In the genomic region with DNA sequence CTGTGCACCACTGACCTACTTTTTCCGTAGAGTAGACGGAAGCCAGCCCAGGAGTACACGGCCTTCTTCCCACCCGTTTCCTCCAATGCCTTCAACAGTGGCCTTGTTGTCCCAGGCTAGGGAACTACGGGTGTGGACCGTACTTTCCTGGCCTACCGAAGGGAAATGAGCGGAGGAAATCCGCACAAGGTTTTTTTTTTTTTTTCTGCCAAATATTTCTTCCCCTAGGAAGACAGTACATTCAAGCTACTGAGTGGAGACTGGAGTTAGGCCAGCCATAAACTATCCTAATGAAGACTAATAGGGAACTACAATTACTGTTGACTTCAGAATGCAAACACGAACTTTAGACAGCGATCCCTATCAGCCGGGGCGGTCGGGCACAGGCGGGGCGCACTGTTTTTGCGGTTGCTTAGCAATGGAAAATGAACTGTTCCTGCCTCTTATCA, we compare ENCODE assay signal across 10 mouse cellular contexts.
DNase-seq lines count a peak whose midpoint lies in the region; ATAC-seq and TF ChIP-seq lines count a peak whose summit lies in the region.
"Had no signal": no experiment of that assay in that cellular context is flagged by ENCODE, and none has a peak within 500 bp of the region (broad histone marks: within the 10 kb centered on the region; RNA-seq: fewer than 3 reads in every experiment).

No protein-coding gene starts in this region.

- H3K4me2 ChIP-seq in hindbrain, embryonic 12.5 days (replicated peaks), result no peak overlapping the region
- H3K4me2 ChIP-seq in hindbrain, embryonic 14.5 days (replicated peaks), result no peak overlapping the region
- H3K4me2 ChIP-seq in lung, postnatal 0 days (replicated peaks; ENCODE audit: low read depth, low read length), result no peak overlapping the region
- H3K4me2 ChIP-seq in hindbrain, embryonic 13.5 days, result no peak overlapping the region

- H3K4me1 ChIP-seq in hindbrain, embryonic 12.5 days, result no peaks in the 10 kb centered on the region
- no peaks in the 10 kb centered on the region for H3K4me1 ChIP-seq in hindbrain, embryonic 14.5 days (replicated peaks; ENCODE audit: control insufficient read depth, insufficient read depth, low read length)
- H3K4me1 ChIP-seq in heart, embryonic 10.5 days, result peaks cover 6% of the 10 kb centered on the region
- no peaks in the 10 kb centered on the region for H3K4me1 ChIP-seq in lung, postnatal 0 days (ENCODE audit: insufficient read depth, low read depth, low read length)
- 0 out of 2 replicates have a peak, but pooled peaks cover 6% of the 10 kb centered on the region for H3K4me1 ChIP-seq in hindbrain, embryonic 13.5 days (replicated peaks)

- no peak overlapping the region for H3K27ac ChIP-seq in hindbrain, embryonic 12.5 days
- no peak overlapping the region for H3K27ac ChIP-seq in hindbrain, embryonic 14.5 days
- 0 out of 2 replicates have a peak overlapping the region, but pooled peaks have one; percentile 36 for H3K27ac ChIP-seq in heart, embryonic 10.5 days
- H3K27ac ChIP-seq in lung, postnatal 0 days (ENCODE audit: low read length), result peak overlapping the region; percentile 58
- no peak overlapping the region for H3K27ac ChIP-seq in hindbrain, embryonic 13.5 days
- H3K27ac ChIP-seq: layer of hippocampus, adult 2 months had no signal

- H3K9ac ChIP-seq in hindbrain, embryonic 12.5 days, result no peak overlapping the region
- H3K9ac ChIP-seq in hindbrain, embryonic 14.5 days, result no peak overlapping the region
- no peak overlapping the region for H3K9ac ChIP-seq in lung, postnatal 0 days (replicated peaks; ENCODE audit: low read depth)
- H3K9ac ChIP-seq in hindbrain, embryonic 13.5 days, result no peak overlapping the region

- TF ChIP-seq CTCF in lung, postnatal 0 days (IDR thresholded peaks at IDR 0.05), result no peak

- no peaks in the 10 kb centered on the region for H3K36me3 ChIP-seq in hindbrain, embryonic 12.5 days
- no peaks in the 10 kb centered on the region for H3K36me3 ChIP-seq in hindbrain, embryonic 14.5 days (replicated peaks; ENCODE audit: control insufficient read depth, insufficient read depth)
- H3K36me3 ChIP-seq in heart, embryonic 10.5 days, result no peaks in the 10 kb centered on the region
- no peaks in the 10 kb centered on the region for H3K36me3 ChIP-seq in lung, postnatal 0 days (ENCODE audit: insufficient read depth, low read length)
- no peaks in the 10 kb centered on the region for H3K36me3 ChIP-seq in hindbrain, embryonic 13.5 days

- DNase-seq in hindbrain, embryonic 14.5 days (ENCODE audit: low spot score), result no peak
- no peak for DNase-seq in heart, embryonic 10.5 days (ENCODE audit: low spot score)
- DNase-seq in kidney, postnatal 14 days, result peak; percentile 50
- peak; percentile 69 for DNase-seq in lung, postnatal 0 days (ENCODE audit: low spot score)
- no peak for DNase-seq in retina, postnatal 1 day

- 90% methylated on average over 17 of the region's 17 CpGs for WGBS in hindbrain, embryonic 12.5 days
- 80% methylated on average over 17 of the region's 17 CpGs for WGBS in hindbrain, embryonic 14.5 days
- WGBS in heart, embryonic 10.5 days, result 75% methylated on average over 17 of the region's 17 CpGs
- WGBS in lung, postnatal 0 days, result 52% methylated on average over 17 of the region's 17 CpGs
- 80% methylated on average over 17 of the region's 17 CpGs for WGBS in hindbrain, embryonic 13.5 days

- peak; percentile 95 for TF ChIP-seq EP300 in lung, postnatal 0 days (IDR thresholded peaks at IDR 0.05)

- ATAC-seq in hindbrain, embryonic 12.5 days (ENCODE audit: low FRiP score), result 0 out of 2 replicates have a peak, but pooled peaks have one; percentile 16
- no peak for ATAC-seq in hindbrain, embryonic 14.5 days (ENCODE audit: low FRiP score)
- peak; percentile 93 for ATAC-seq in lung, postnatal 0 days
- ATAC-seq in hindbrain, embryonic 13.5 days (ENCODE audit: low FRiP score), result no peak
- no peak for ATAC-seq in megakaryocyte-erythroid progenitor cell, adult 5-6 weeks (replicated peaks; ENCODE audit: low FRiP score, low TSS enrichment, poor library complexity, severe bottlenecking)

- no peaks in the 10 kb centered on the region for H3K27me3 ChIP-seq in hindbrain, embryonic 12.5 days
- no peaks in the 10 kb centered on the region for H3K27me3 ChIP-seq in hindbrain, embryonic 14.5 days (ENCODE audit: control insufficient read depth, insufficient read depth, low read length)
- H3K27me3 ChIP-seq in heart, embryonic 10.5 days (ENCODE audit: insufficient read depth, poor library complexity, severe bottlenecking), result no peaks in the 10 kb centered on the region
- H3K27me3 ChIP-seq in lung, postnatal 0 days (replicated peaks; ENCODE audit: insufficient read depth, low read length), result no peaks in the 10 kb centered on the region
- H3K27me3 ChIP-seq in hindbrain, embryonic 13.5 days, result 0 out of 2 replicates have a peak, but pooled peaks cover 3% of the 10 kb centered on the region

- H3K9me3 ChIP-seq in hindbrain, embryonic 12.5 days (replicated peaks), result no peaks in the 10 kb centered on the region
- no peaks in the 10 kb centered on the region for H3K9me3 ChIP-seq in hindbrain, embryonic 14.5 days (ENCODE audit: control insufficient read depth, low read length)
- no peaks in the 10 kb centered on the region for H3K9me3 ChIP-seq in heart, embryonic 10.5 days
- H3K9me3 ChIP-seq in lung, postnatal 0 days (ENCODE audit: low read length), result no peaks in the 10 kb centered on the region
- no peaks in the 10 kb centered on the region for H3K9me3 ChIP-seq in hindbrain, embryonic 13.5 days

- no peak overlapping the region for H3K4me3 ChIP-seq in hindbrain, embryonic 12.5 days
- H3K4me3 ChIP-seq in hindbrain, embryonic 14.5 days (replicated peaks; ENCODE audit: low read length), result no peak overlapping the region
- no peak overlapping the region for H3K4me3 ChIP-seq in heart, embryonic 10.5 days
- H3K4me3 ChIP-seq in lung, postnatal 0 days (ENCODE audit: low read depth, low read length), result no peak overlapping the region
- H3K4me3 ChIP-seq in hindbrain, embryonic 13.5 days, result no peak overlapping the region
- H3K4me3 ChIP-seq: erythroblast, embryonic 14.5 days; layer of hippocampus, adult 2 months had no signal

Comparison
In these comparisons a context has a peak if more than half of its experiments do, and no peak if none do; other contexts are left out.
1. ATAC-seq: peak in hindbrain, embryonic 12.5 days (single experiment) and lung, postnatal 0 days (single experiment); none in hindbrain, embryonic 14.5 days (single experiment), hindbrain, embryonic 13.5 days (single experiment) and megakaryocyte-erythroid progenitor cell, adult 5-6 weeks (single experiment).
2. H3K27ac ChIP-seq: peak in heart, embryonic 10.5 days (single experiment) and lung, postnatal 0 days (single experiment); none in hindbrain, embryonic 12.5 days (single experiment), hindbrain, embryonic 14.5 days (single experiment) and hindbrain, embryonic 13.5 days (single experiment).
3. DNase-seq: peak in kidney, postnatal 14 days (single experiment) and lung, postnatal 0 days (single experiment); none in hindbrain, embryonic 14.5 days (single experiment), heart, embryonic 10.5 days (single experiment) and retina, postnatal 1 day (single experiment).